Mouse (Mus musculus) G1E-ER4 (cell line): ENCODE measurements around the gene Gm20479. TPM values are rescaled to one million over a fixed set of nuclear protein-coding genes. Genes with fewer than 3 reads are reported as not detected.
A peak's percentile ranks its signal among the peaks of the same experiment; 100 is the strongest.

ENCODE experiments used
- GATA1 ChIP-seq: IDR thresholded peaks from one replicate; pipeline ENCODE4 v1.8.0; 2012; ENCODE audit warnings: low read length, inconsistent platforms
- polyA plus RNA-seq: library from polyadenylated mRNA; stranded (reverse); fragments of >175 nt; gene quantifications from 2 replicates; pipeline ENCODE4 v1.2.3, GENCODE M21; 2012

Gene Gm20479
- polyA plus RNA-seq, 1 experiment = 2.1 TPM

DNA sequence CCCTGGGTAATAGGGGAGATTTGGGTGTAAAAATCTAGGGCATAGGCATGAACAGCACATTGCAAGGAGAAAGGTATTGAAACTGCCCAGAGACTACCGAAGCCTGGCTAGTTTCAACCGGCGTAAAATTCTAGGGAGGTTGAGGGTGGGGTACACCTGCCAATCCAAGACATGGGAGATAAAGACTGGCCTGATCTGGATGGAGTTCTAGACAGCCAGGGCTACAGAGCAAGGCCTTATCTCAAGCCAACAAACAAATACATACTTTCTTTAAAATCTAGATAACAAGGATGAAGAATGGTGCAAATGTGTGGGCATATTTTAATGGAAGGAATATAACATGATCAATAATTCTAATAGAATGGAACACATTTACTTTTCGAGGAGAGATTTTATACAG is 2.4 kb downstream of the Gm20479 start:
- TF ChIP-seq GATA1 = peak; percentile 43

DNA sequence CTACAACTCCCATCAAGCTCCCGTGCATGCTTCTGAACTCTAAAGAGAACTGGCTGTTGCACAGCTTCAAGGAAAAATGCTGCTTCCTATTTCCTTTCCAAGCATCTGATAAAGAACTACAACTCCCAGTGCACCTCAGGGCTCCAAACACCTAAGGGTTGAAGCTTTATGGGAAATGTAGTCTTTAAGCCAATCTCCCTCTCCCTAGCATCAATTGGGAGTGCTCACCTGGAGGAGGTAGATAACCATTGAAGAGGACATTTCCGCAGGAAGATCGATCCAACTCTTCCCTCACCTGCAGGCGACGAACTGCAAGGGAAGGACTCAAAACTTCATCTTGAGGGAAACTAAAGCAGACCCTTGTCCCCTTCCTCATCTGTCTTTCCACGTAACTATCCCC is 3.1 kb downstream of the Gm20479 start:
- no peak for TF ChIP-seq GATA1

DNA sequence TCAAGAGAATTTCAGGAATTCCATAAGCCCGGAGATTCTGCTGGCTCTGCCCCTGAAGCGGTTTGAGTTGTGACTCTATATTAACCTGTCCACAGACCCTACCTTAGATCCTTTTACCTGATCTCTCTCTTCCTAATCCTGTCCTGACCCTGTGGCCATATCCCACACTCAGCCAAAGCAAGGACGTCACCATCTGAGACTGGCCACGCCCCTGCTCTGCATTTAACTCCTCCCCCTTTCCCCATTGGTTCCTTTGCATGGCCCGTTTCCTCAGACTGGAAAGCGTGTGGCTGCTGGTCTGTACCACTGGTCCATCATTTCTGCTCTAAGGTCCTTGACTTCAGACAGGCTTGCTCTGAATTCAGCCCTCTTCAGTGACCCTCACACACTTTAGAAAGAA is 11.8 kb downstream of the Gm20479 start:
- no peak for TF ChIP-seq GATA1

DNA sequence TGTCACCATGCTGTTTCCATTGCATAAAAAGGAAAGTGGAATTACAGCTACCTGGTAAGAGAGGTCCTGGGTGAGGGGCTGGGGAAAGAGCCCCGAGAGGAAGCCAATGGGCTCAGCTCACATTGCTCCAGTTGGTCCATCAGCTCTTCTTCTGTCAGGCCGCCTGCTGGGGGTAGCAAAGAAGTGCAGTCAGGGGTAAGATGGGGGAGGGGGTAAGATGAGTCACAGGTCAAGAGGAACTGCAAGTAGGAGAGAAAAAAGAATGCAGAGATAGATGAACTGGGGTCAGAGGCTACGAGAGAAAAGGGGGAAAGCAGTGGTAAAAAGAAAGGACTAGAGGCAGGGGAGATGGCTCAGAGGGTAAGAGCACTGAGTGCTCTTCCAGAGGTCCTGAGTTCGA is 14.6 kb downstream of the Gm20479 start:
- no peak for TF ChIP-seq GATA1

DNA sequence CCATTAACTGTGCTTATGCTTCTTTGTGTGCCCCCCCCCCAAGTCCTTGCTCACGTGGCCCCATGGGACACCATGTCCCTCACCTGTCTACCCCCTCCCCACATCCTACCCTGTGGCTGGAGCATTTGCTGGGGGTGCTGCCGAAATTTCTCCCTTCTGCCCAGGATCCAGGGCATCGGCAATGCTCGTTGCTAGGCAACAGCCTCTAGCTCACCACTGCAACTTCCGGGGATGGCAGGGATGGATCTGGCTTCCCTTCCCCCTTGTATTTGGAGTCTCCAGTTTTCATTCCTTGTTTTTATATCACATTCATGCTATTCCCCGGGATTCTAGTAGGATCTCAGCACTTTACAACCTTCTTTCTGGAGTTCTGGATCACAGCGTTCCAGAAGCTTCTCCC is 17.7 kb downstream of the Gm20479 start:
- TF ChIP-seq GATA1 = no peak

DNA sequence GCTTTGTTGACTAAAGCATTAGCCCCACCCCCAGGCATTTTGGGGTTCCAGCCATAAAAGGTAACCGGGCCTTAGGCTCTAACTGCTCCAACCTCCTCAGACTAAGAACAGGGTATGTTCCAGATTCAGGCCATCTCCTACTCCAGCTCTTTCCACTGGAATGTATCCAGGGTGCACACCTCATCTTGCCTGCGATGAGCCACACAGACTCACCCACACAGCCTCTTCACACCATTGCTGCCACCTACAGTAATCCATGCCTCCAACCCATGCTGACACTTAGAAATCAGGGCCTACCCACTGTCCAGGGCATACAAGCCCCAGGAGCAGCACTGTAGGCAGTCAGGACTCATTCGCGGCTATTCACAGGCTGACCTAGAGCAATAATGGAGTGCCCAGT is 18.1 kb downstream of the Gm20479 start:
- TF ChIP-seq GATA1 = no peak

DNA sequence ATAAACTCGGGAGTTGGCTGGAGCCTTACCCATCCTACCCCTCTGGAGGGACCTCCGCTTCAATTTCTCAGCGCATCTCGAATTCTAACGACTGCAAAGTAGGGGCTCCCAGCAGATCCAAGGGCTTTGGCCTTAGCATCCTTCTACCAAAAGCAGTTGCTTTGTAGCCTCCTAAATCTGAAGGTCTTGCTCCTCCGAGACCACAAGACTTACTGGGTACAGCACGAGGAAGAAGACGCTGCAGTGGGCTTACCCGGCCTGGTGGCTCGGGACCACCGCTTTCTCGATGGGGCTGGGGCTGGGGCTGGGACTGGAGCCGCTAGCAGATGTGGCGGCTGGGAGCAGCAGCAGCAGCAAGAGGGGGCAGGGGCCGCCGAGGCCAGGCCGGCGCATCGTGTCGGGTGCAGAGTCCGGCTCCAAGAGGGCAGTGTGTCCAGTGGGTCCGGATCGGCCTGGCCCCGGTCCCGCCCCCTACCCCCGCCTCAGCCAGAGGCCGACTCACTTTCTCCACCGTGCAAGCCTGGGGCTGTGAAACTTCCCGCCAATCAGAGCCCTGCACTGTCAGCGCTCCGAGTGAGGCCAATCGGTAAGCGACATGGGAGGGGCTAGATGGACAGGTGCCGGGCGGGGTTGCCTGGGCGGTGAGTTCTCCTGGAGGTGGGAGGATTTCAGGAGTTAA is 19.9 kb downstream of the Gm20479 start, which contains the start of gene Ltbp4:
Gene Ltbp4, minus strand, starts transcription at position 518 of the 679 bp plus-strand sequence.
- TF ChIP-seq GATA1 = no peak

DNA sequence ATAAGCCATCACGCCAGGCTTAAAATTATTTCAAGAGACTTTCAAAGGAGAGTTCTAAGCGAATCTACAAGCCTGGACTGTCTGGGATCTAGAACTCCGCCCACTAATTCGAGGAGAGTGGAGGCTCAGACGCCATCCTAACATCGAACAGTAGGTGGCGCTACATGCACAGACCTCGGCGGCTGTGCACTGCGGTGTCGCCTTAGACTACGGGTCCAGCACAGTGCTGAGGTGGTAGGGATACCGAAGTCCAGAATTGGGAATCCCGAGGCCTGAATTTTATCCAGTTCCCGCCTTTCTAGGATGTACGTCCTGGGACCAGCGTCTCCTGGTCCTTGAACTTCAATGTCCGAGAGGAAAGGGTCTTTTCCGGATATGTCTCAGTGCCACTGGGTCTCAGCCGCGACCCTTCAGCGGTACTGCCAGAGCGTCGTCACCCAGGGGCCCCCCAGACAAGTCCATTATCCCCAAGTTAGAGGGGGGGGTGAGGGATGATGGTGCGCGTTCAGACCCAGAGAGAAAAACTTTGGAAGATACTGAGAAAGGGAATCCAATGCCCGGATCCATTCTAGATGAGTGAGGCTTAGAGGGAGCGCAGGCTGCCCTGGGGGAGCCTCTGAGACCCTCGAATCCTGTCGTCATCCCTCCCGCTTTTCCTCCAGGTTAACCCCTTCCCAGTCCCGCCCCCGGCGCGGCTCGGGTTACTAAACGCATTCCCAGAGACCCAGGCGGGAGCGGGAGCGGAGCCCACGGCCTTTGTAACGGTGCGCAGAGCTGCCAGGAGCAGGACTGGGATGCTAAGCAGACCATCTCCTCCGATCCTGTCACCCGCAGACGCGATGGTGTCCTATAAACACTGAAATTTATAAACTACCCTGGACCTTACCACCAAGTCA is 21.0 kb downstream of the Gm20479 start:
- TF ChIP-seq GATA1 = no peak

DNA sequence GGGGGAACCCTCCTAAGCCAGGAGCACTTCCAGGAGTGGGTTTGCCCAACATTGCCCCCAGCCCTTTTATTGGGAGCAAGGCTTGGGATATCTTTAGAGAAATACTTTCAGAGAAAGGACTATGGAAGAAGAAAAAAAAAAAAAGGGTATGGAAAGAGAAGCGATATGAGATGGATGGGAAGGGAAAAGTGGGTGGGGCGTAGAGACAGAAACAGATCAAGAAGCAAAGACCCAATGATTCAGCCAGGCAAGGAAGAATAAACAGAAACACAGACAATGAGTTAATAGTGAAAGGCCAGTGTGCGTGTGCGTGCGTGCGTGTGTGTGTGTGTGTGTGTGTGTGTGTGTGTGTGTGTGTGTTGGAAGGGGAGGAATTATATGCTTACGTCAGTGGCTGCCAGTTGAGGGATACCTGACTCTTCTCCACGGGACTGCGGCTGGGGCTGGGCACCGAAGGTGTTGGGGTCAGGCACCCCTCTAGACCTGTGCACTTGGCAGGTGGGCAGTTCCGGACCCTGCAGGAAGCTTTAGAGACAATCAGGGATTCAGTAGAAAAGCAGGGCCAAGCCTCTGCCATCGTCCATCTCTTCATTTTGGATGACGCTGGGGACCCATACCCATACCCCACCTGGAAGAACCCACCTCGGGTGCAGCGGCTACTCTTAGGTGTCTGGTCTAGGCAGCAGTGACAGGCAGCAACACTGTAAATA is 22.1 kb downstream of the Gm20479 start:
- TF ChIP-seq GATA1 = no peak

DNA sequence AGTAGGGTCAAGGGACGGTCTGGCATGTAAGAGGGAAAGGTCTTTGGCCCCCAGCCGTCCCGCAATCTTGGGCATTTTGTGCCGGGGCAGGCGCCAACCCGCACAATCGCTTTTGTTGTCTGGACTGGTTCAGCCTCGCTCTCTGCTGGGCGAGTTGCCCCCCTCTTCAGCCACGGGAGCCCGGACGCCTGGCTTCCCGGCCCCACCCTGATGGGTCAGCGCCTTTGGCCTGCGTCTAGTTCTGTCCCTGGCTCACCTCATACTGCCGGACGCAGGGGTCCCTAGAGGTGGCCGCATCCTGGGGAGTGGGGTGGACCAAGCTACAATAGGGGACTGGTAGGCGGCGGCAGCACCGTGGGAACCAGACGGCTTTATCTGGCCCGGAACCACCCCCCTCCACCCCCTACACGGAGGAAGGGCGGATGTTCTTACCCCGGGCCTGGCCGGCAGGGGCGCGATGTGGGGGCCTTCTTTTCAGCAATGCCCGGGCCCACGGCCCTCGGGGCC is 22.8 kb downstream of the Gm20479 start:
- TF ChIP-seq GATA1 = no peak

DNA sequence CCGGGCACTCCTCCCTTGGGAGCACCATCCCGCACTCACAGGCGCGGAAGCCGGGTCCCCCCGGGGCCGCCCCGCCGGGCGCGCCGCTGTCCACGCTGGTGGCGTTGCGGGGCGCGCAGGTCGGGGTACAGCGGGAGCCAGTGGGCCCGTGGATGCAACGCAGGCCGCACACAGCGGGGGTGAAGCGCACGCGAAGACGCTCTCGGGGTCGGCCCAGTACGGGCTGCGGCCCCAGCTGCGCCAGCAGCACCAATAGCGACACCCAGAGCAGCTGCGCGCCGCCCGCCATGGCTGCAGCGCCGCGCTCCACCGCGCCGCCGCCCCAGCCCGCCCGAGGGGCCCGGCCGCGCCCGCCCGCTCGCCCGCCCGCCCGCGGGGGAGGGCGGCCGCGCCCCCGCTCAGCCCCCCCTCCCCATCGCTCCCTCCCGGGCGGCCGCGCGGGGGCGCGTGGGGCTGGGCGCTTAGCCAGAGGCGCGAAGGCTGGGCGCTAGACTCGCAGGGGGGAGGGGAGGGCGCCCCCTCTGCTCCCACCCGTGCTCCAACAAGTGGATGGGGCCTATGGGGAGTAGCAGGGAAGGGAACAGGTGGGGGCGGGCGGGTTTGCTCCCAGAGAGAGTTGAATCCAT is 23.8 kb downstream of the Gm20479 start:
- TF ChIP-seq GATA1 = no peak

DNA sequence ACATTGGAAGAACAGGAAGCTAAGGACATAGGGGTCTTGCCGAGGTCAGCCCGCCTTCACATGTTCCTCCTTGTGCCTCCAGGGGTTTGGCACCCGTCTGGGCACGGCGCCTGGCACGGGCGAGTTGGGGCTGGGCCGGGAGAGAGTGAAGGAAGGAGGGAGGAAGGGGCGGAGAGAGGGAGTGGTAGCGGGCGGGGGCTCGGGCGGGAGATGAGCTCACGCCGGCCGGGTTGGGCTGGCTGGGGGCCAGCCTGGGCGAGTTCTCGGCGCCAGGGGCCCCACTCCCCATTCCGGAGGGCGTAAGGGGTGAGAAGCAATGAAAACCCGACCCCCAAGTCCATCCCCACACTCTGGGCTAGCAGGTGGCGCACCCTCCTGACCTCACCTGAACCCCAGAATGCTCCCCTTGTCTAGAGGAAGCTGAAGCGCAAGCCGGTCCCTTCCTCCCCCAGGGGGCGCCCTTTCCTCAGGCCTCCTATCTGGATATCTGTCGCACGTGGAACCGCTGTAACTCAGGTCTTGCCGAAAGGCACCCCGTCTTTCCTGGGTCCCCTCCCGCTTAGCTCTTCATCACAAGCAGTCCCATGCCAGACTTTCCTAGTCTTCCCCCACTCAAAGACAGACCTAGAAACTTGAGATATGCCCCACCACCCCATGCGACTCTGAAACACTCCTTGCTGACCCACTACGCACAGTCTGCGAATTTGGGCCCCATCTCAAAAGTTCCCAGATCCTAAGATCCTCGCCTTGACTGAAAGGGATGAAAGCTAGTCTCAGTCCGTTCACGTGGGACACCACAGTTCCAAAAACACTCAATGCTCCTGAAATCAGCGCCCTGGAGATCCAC is 24.6 kb downstream of the Gm20479 start:
- no peak for TF ChIP-seq GATA1

DNA sequence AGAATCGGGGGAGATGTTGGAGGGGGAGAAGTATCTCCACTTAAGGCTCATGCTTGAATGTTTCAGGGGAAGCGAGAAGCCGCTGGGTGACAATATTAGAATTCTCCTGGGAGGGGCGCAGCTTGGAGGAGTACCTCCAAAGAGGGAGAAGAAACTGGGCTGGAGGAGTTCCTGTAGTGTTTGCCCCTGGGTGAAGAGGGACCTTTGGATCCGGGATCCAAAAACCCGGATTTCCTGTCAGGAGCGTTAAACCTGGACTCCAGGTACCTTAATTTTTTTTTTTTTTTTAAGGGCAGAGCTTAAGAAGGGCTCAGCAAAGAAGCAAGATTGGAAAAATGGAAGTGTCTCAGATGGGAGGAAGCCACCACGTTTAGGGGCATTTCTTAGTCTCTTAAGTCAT is 25.4 kb downstream of the Gm20479 start:
- TF ChIP-seq GATA1 = no peak

DNA sequence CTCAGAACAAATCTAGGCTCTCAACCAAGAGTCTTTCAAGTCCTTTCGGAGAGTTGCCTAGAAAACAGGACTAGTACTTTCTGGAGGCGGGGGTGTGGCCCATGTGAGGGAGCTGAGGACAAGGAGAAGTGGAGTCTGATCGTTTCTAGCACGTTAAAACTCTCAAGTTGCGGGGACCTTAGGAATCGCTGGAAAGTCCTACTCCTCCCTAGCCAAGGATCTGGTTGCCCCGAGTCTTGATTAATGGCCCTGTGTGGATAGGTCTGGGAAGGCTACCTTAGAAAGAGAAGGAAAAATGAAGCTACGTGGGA is 25.7 kb downstream of the Gm20479 start:
- no peak for TF ChIP-seq GATA1
